Mouse (Mus musculus): ENCODE measurements around the gene Spdef. TPM values are rescaled to one million over a fixed set of nuclear protein-coding genes. Genes with fewer than 3 reads are reported as not detected.

The Spdef gene
- polyA plus RNA-seq, 1 experiment from 2014 or later = 0.16 TPM

DNA sequence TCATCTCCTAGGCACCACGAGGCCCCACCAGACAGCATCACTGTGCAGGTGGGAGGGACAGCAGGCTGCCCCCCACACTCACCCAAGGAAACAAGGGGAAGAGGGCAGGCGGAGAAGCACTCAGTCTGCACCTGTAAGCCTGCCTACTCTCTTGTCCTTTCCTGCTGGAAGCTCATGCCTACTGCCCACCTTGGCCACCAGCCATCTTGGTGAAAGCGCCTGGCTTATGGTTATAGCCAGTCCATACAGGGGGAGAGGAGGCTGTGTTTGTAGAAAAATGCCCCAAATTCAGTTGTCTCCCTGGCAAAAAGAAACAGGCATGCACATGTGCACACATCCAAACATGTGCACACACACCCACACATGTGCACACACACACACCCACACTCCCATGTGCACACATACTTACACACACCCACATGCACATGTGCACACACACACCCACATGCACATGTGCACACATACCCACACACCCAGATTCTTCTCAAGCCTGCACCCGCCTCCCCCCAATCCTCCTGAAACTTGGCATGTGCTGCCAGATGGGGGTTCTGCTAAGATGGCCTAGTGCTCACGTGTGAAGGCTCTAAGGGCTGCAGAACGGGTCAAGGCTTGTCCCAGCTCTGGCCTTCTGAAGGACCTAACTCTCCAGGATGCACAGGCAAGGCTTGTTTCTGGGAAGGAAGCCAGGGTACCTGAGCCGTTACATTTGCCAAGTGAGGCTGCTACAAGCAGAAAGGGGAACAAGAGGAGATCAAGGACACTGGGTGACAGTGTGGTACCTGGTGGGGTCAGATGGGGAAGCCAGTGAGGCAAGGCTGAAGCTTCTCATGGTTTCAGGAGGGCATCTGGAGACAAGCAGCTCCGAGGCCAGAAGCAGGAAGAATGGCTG is 22.8 kb upstream of the Spdef start:
- no peaks in the 10 kb centered on the region for H3K9me3 ChIP-seq (replicated peaks)
- peaks cover 20% of the 10 kb centered on the region for H3K4me1 ChIP-seq
- no peak overlapping the region for H3K4me3 ChIP-seq (replicated peaks)
- peaks cover 37% of the 10 kb centered on the region for H3K36me3 ChIP-seq
- no peak overlapping the region for H3K9ac ChIP-seq
- H3K4me2 ChIP-seq = no peak overlapping the region
- no peak for ATAC-seq (replicated peaks; ENCODE audit: low FRiP score)
- no peak overlapping the region for H3K27ac ChIP-seq
- WGBS = 82% methylated on average over 8 of the region's 8 CpGs
- H3K27me3 ChIP-seq = no peaks in the 10 kb centered on the region

DNA sequence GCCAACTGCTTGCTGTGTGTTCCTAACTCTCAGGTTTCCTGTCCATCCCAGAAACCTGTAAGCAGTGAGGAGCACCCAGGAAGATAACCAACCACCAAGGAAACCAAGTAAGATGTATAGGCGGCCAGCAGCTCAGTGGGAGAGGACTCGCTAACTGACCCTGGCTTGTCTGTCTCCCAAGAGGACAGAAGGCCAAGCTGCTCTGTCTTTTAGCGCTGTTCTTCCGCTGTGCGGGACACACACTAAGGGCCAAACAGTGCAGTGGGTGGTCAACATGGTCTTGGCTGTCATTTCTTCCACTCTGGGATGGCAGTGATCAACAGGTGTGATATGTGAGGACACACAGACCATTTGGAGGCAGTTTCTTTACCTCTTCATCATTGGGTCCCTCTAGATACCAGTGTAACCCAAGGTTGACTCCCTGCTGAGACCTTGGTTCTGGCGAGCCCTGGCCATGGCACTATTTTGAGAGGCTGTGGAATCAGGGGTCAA is 21.7 kb upstream of the Spdef start:
- H3K27me3 ChIP-seq = no peaks in the 10 kb centered on the region
- ATAC-seq (replicated peaks; ENCODE audit: low FRiP score) = no peak
- H3K4me2 ChIP-seq = no peak overlapping the region
- peaks cover 25% of the 10 kb centered on the region for H3K4me1 ChIP-seq
- H3K4me3 ChIP-seq (replicated peaks) = no peak overlapping the region
- no peak overlapping the region for H3K27ac ChIP-seq
- peaks cover 34% of the 10 kb centered on the region for H3K36me3 ChIP-seq
- H3K9me3 ChIP-seq (replicated peaks) = no peaks in the 10 kb centered on the region
- no peak overlapping the region for H3K9ac ChIP-seq
- WGBS = 82% methylated on average over 6 of the region's 6 CpGs

- H3K4me3 ChIP-seq (replicated peaks) = no peak overlapping the region
- no peaks in the 10 kb centered on the region for H3K27me3 ChIP-seq
- peaks cover 25% of the 10 kb centered on the region for H3K4me1 ChIP-seq
- WGBS = 98% methylated on average over 2 of the region's 2 CpGs
- H3K36me3 ChIP-seq = peaks cover 25% of the 10 kb centered on the region
- no peak for ATAC-seq (replicated peaks; ENCODE audit: low FRiP score)
- no peak overlapping the region for H3K27ac ChIP-seq
- no peak overlapping the region for H3K4me2 ChIP-seq
- H3K9ac ChIP-seq = no peak overlapping the region
- H3K9me3 ChIP-seq (replicated peaks) = no peaks in the 10 kb centered on the region
These were observed 19.4 kb upstream of the Spdef start for GRCm38 (mm10) chr17:27748123-27748522.

DNA sequence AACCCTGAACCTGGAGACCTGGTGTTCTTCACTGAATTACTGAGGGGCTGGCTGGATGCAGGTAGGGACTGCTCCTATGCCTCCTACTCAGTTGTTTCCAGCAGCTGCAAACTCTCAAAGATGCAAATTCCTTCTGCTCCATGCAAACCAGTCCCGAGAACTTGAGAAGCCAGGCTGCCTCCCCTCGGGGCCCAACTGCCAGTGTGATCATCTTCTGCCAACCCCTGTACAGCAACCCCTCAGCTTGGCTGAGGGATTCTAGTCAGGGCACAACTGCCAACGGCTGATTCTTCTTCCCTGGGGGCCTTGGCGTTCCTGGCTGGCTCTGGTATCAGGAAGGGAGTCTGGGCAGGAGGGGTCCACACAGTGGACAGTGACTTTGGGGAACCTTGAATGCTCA is 17.7 kb upstream of the Spdef start:
- H3K36me3 ChIP-seq = peaks cover 10% of the 10 kb centered on the region
- peak overlapping the region; percentile 37 for H3K27ac ChIP-seq
- H3K4me2 ChIP-seq = no peak overlapping the region
- H3K9me3 ChIP-seq (replicated peaks) = no peaks in the 10 kb centered on the region
- no peak overlapping the region for H3K4me3 ChIP-seq (replicated peaks)
- 44% methylated on average over 4 of the region's 4 CpGs for WGBS
- no peaks in the 10 kb centered on the region for H3K27me3 ChIP-seq
- no peak overlapping the region for H3K9ac ChIP-seq
- ATAC-seq (replicated peaks; ENCODE audit: low FRiP score) = no peak
- peaks cover 28% of the 10 kb centered on the region for H3K4me1 ChIP-seq

GRCm38 (mm10) chr17:27740961-27741360 is 12.2 kb upstream of the Spdef start:
- H3K27ac ChIP-seq = no peak overlapping the region
- H3K4me3 ChIP-seq (replicated peaks) = no peak overlapping the region
- H3K36me3 ChIP-seq = no peaks in the 10 kb centered on the region
- no peak overlapping the region for H3K9ac ChIP-seq
- ATAC-seq (replicated peaks; ENCODE audit: low FRiP score) = no peak
- H3K4me1 ChIP-seq = 0 out of 2 replicates have a peak, but pooled peaks cover 3% of the 10 kb centered on the region
- H3K9me3 ChIP-seq (replicated peaks) = no peaks in the 10 kb centered on the region
- no peaks in the 10 kb centered on the region for H3K27me3 ChIP-seq
- WGBS = 91% methylated on average over 6 of the region's 6 CpGs
- no peak overlapping the region for H3K4me2 ChIP-seq

DNA sequence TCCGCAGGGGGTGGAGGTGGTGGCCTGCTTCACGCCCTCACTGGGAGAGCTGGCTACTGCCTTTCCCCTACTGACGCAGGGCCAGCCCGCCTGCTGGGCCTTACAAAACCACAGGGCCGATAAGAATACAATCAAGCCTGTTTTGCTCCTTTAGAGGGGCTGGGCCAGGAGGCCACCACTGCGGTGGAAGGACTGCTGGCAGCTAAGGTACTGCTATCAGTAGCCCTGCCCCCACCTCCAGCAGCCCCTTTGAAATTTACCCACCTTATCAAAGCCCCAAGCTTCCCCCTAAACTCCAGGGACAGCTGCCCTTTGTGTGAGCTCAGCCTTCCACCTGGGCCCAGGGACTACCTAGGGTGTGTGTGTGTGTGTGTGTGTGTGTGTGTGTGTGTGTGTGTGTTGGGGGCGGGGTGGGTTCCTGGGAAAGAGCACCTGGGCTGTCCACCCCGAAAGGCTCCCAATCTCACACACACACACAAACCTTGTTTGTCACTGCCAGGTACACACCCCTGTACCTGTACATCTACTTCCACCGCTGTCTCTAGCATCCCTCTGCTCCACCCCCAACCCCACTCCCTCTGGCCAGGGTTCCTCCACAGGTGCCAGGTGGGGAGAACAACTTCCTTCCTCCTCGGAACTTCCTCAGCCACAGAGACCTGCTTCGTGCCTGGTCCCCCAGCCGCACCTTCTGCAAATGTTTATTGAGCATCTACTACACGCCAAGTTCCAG is 5.8 kb upstream of the Spdef start:
- H3K27ac ChIP-seq = no peak overlapping the region
- H3K27me3 ChIP-seq = no peaks in the 10 kb centered on the region
- no peak for ATAC-seq (replicated peaks; ENCODE audit: low FRiP score)
- 33% methylated on average over 12 of the region's 13 CpGs for WGBS
- no peak overlapping the region for H3K4me2 ChIP-seq
- H3K9me3 ChIP-seq (replicated peaks) = no peaks in the 10 kb centered on the region
- H3K4me3 ChIP-seq (replicated peaks) = no peak overlapping the region
- no peaks in the 10 kb centered on the region for H3K4me1 ChIP-seq
- no peak overlapping the region for H3K9ac ChIP-seq
- no peaks in the 10 kb centered on the region for H3K36me3 ChIP-seq

DNA sequence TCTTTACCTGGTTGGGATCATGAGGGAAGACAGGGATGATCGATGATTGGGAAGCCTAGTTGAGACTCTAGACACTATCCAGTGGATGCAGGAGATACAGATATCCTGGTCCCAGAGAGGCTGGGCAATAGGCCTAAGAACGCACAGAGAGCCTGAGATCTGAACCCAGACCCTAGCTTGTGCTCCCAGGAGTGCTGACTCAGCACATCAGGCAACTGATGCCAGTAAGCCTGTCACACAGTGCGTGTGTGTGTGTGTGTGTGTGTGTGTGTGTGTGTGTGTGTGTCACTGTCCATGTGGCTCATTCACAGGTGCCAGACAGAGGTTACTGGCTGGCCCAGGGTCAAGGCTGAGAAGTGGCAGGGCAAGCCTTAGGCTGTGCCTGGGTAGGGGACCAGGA is 3.9 kb upstream of the Spdef start:
- WGBS = 88% methylated on average over 3 of the region's 3 CpGs
- Histone ChIP-seq H3K9ac (no peak overlapping the region), H3K9me3 (replicated peaks) (no peaks in the 10 kb centered on the region), H3K4me3 (replicated peaks) (no peak overlapping the region), H3K4me2 (no peak overlapping the region), H3K4me1 (no peaks in the 10 kb centered on the region), H3K27ac (no peak overlapping the region), H3K27me3 (no peaks in the 10 kb centered on the region), H3K36me3 (no peaks in the 10 kb centered on the region)
- ATAC-seq (replicated peaks; ENCODE audit: low FRiP score) = no peak

GRCm38 (mm10) chr17:27732152-27732551 is 3.4 kb upstream of the Spdef start:
- no peak for ATAC-seq (replicated peaks; ENCODE audit: low FRiP score)
- Histone ChIP-seq H3K4me2 (no peak overlapping the region), H3K9ac (no peak overlapping the region), H3K36me3 (no peaks in the 10 kb centered on the region), H3K27ac (no peak overlapping the region), H3K9me3 (replicated peaks) (no peaks in the 10 kb centered on the region), H3K27me3 (no peaks in the 10 kb centered on the region), H3K4me3 (replicated peaks) (no peak overlapping the region), H3K4me1 (no peaks in the 10 kb centered on the region)
- WGBS = 86% methylated on average over 5 of the region's 5 CpGs

DNA sequence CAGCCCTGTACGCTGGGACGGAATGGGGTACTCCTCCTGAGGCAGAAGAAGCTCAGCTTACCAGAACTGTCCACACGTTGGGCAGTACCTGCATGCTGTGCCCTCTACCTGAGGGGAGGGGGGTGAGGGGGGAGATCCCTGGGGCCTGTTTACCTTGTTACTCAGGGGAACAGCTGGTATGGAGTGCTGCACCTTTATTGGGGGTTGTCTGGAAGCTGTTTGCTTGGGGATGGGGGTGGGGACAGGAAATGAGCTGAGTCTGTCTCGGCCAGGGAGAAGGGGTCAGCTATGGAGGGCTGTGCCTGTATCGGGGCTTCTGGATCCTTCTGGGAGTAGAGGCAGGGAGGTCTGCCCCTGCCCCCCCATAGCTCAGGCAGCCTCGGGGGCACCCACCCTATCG is 2.2 kb downstream of the Spdef start:
- Histone ChIP-seq H3K9ac (no peak overlapping the region), H3K9me3 (replicated peaks) (no peaks in the 10 kb centered on the region), H3K4me1 (peaks cover 25% of the 10 kb centered on the region), H3K4me3 (replicated peaks) (no peak overlapping the region), H3K27me3 (no peaks in the 10 kb centered on the region), H3K36me3 (no peaks in the 10 kb centered on the region), H3K27ac (no peak overlapping the region), H3K4me2 (no peak overlapping the region)
- WGBS = 35% methylated on average over 7 of the region's 7 CpGs
- ATAC-seq (replicated peaks; ENCODE audit: low FRiP score) = no peak

DNA sequence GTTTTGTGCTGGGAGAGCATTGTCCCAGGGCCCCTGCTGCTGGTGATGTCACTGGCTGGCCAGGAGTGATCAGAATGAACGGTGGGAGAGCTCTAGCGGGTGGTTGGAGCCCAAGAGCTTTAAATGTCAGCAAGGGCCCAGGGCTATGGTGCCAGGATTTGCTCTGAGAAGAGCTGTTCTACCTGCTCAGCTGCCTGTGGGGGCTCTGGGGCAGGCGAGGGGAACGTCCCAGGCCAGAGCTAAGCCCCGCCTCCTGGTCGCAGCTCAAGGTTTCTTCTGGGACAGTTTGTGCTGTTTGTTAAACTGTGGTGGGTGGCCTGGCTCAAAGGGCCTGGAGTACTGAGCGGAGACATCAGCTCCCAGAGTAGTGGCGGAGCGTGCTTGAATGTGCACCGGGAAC is 3.3 kb downstream of the Spdef start:
- Histone ChIP-seq H3K27me3 (no peaks in the 10 kb centered on the region), H3K4me1 (peaks cover 25% of the 10 kb centered on the region), H3K27ac (peak overlapping the region; percentile 75), H3K9me3 (replicated peaks) (no peaks in the 10 kb centered on the region), H3K36me3 (no peaks in the 10 kb centered on the region), H3K4me3 (replicated peaks) (0 out of 2 replicates have a peak overlapping the region, but pooled peaks have one; percentile 5), H3K9ac (no peak overlapping the region), H3K4me2 (peak overlapping the region; percentile 44)
- 14% methylated on average over 10 of the region's 10 CpGs for WGBS
- peak; percentile 58; the same call in 1 of the 2 replicates for ATAC-seq (replicated peaks; ENCODE audit: low FRiP score)

GRCm38 (mm10) chr17:27725011-27725410 is 3.7 kb downstream of the Spdef start:
- H3K9me3 ChIP-seq (replicated peaks) = no peaks in the 10 kb centered on the region
- peak; percentile 77; the same call in 1 of the 2 replicates for ATAC-seq (replicated peaks; ENCODE audit: low FRiP score)
- H3K4me1 ChIP-seq = peaks cover 25% of the 10 kb centered on the region
- no peak overlapping the region for H3K9ac ChIP-seq
- 24% methylated on average over 10 of the region's 10 CpGs for WGBS
- 0 out of 2 replicates have a peak overlapping the region, but pooled peaks have one; percentile 5 for H3K4me3 ChIP-seq (replicated peaks)
- H3K27ac ChIP-seq = peak overlapping the region; percentile 75
- no peaks in the 10 kb centered on the region for H3K36me3 ChIP-seq
- H3K4me2 ChIP-seq = peak overlapping the region; percentile 44
- no peaks in the 10 kb centered on the region for H3K27me3 ChIP-seq

GRCm38 (mm10) chr17:27724327-27724726 is 4.4 kb downstream of the Spdef start:
- no peak overlapping the region for H3K4me3 ChIP-seq (replicated peaks)
- no peak overlapping the region for H3K4me2 ChIP-seq
- H3K9ac ChIP-seq = no peak overlapping the region
- no peak for ATAC-seq (replicated peaks; ENCODE audit: low FRiP score)
- H3K4me1 ChIP-seq = peaks cover 25% of the 10 kb centered on the region
- WGBS = 29% methylated on average over 3 of the region's 3 CpGs
- H3K36me3 ChIP-seq = no peaks in the 10 kb centered on the region
- no peaks in the 10 kb centered on the region for H3K27me3 ChIP-seq
- no peaks in the 10 kb centered on the region for H3K9me3 ChIP-seq (replicated peaks)
- no peak overlapping the region for H3K27ac ChIP-seq

All from kidney, embryonic 15.5 days (tissue).